Mouse (Mus musculus) MN1 (cell line): ENCODE results near the gene Cox4i2.

Experiments used
- DNase-seq: peaks from one replicate; pipeline ENCODE4 v3.0.0-alpha.2; 2016; ENCODE audit warnings: low spot score

The Cox4i2 gene

GRCm38 (mm10) chr2:152734984-152735383 is 19.0 kb upstream of the Cox4i2 start:
- DNase-seq, result peak; percentile 94

GRCm38 (mm10) chr2:152736090-152736601 is 17.8 kb upstream of the Cox4i2 start, which contains the start of gene Id1:
Id1 (plus strand) TSS chr2:152736251.
- DNase-seq, result peak; percentile 92

DNA sequence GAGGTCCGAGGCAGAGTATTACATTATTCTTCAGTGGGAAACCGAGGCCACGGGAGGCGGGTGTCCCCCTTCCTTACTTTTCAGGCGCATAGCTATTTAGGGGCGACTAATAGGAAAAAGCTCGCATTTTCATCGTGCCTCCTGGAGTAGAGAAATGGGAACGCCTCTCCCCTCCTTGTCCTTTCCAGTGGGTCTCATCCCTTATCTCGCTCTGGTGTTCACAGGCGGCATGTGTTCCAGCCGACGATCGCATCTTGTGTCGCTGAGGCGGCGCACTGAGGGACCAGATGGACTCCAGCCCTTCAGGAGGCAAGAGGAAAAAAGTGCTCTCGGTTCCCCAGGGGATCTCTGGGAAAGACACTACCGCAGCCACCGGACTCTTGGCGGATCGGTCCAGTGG is 17.2 kb upstream of the Cox4i2 start:
- peak; percentile 82 for DNase-seq

- peak; percentile 78 for DNase-seq
These were observed 16.4 kb upstream of the Cox4i2 start for GRCm38 (mm10) chr2:152737306-152738221.

DNA sequence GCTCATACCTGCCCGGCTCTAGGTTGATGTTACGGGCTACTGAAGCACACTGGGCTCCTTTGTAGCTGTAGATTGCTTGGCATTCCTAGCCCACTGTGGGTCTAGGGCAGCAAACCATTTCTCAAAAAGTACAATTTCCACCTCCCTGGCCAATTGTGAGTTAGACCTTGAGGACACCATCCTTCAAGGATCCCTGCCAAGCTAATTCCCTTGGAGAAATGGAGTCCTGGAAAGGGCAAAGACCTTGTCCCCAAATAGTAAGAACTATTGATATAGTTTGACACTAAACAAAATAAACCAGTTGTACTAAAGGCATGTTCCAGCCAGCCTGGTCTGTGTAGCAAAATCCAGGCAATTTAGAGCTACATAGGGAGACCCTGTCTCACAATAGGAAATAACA is 15.6 kb upstream of the Cox4i2 start:
- no peak for DNase-seq

- DNase-seq, result peak; percentile 70
These were observed 14.7 kb upstream of the Cox4i2 start for GRCm38 (mm10) chr2:152739031-152739841.

DNA sequence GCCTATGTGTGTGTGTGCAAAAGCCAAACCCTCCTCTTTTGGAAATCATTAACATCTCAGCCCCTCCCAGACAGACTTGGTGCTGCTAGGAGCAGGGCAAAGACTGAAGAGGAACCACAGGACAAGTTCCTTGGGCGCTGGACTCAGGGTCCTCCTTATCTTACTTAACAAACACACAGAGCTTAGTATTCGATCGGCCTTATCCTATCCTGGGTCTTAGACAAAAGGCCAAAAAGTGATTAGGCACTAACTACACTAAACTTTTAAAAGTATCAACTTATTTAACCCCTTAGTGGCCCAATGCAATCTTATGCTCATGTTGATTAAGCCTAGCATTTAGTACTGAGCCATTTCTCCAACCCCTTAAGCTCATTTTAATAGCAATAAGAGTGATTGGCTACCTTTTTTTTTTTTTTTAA is 14.1 kb upstream of the Cox4i2 start:
- DNase-seq, result peak; percentile 53

GRCm38 (mm10) chr2:152740490-152740889 is 13.5 kb upstream of the Cox4i2 start:
- peak; percentile 21 for DNase-seq

GRCm38 (mm10) chr2:152741153-152742041 is 12.6 kb upstream of the Cox4i2 start:
- DNase-seq, result peak; percentile 93

- DNase-seq, result peak; percentile 86
These were observed 11.5 kb upstream of the Cox4i2 start for GRCm38 (mm10) chr2:152742435-152742834.

DNA sequence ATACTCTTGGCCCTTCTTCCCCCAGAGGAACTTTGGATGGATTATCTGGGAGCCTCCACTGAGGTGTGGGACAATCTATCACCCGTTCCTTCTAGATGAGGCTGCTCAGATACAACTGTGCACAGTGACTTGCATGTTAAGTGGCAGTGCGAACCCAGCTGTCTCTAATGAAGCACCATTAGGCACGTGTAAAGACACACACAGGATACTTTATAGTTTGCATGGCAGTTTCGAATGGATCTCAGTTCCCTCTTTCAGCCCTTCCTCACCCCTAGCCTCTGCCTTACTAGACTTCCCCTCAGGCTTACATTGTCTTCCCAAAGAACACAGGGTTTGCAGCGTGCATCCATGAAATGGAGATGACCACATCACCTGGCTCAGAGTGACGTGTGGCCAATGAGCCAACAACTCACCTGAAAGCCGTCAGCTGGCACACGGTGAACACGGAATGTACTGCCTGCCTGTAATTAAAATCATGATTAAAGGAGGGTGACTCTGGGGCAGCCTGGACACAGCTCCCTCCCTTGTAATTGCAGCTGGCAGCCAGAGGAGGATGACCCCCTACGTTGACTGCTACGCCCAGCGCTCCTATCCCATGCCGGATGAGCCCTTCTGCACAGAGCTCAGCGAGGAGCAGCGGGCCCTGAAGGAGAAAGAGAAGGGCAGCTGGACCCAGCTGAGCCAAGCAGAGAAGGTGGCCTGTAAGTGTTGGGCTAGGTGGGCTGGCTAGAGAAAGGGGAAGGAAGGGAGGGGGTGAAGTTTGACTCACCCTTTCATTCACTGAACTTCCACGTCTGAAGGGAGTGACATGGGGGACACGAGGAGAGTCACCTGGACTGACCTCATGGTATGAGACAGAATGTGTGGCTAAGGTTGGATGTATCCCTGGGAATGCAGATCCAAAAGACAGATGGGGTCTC is 2.8 kb downstream of the Cox4i2 start:
- no peak for DNase-seq

DNA sequence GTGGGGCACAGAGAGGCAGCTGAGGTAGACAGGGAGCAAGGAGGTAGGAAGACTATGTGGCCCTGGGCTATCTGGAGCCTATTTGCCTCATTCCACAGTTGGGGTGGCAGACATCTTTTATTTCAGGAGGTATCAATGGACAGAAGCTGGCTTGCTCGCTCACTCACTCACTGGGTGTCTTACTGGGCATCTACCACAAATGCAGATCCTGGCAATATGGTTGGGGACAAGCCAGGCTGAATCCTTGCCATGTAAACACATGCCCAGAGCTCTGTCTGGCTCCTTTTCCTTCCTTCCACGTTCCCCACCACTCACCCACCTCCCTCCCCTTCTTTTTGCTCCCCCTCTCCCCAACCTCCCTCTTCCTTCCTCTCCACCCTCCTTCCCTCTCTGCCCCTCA is 3.5 kb downstream of the Cox4i2 start:
- DNase-seq, result no peak

GRCm38 (mm10) chr2:152758351-152758750 is 4.4 kb downstream of the Cox4i2 start:
- DNase-seq, result no peak

GRCm38 (mm10) chr2:152763310-152763709 is 9.3 kb downstream of the Cox4i2 start:
- DNase-seq, result no peak

DNA sequence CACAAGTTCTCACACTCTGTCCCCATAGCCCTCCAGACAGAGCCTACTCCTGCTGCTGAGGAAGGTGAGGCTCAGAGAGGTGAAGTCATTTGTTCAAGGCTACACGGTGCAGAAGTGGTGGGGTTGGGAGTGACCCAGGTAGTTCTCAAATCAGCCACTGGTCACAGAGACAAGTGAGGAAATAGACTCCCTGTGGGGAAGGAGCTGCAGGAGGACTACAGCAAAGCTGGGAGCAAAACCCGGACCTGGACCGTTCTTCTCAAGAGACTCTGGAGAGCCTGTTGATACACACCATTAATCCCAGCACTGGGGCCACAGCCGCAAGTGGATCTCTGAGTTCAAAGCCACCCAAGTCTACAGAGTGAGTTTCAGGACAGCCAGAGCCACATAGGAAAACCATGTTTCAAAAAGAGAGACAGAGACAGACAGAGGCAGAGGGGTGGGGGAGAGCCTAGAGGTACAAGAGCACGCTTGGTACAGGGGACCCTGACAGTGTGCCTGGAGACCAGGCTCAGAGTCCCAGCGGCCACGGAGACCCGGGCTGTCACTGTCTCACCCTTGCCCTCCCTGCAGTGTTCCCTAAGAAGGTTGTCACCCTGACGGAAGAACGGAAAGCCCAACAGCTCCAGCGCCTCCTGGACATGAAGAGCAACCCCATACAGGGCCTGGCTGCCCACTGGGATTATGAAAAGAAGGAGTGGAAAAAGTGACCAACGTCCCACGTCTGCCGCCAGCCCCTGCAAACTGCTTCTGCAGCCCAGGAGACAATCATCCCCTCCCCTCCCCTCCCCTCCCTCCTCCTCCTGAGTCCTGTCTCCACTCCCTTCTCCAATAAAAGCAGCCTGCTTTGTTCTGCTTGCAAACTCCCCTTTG is 10.4 kb downstream of the Cox4i2 start:
- no peak for DNase-seq

- DNase-seq, result no peak
These were observed 11.2 kb downstream of the Cox4i2 start for GRCm38 (mm10) chr2:152765045-152765674.

GRCm38 (mm10) chr2:152766387-152767123 is 12.6 kb downstream of the Cox4i2 start:
- DNase-seq, result peak; percentile 66

DNA sequence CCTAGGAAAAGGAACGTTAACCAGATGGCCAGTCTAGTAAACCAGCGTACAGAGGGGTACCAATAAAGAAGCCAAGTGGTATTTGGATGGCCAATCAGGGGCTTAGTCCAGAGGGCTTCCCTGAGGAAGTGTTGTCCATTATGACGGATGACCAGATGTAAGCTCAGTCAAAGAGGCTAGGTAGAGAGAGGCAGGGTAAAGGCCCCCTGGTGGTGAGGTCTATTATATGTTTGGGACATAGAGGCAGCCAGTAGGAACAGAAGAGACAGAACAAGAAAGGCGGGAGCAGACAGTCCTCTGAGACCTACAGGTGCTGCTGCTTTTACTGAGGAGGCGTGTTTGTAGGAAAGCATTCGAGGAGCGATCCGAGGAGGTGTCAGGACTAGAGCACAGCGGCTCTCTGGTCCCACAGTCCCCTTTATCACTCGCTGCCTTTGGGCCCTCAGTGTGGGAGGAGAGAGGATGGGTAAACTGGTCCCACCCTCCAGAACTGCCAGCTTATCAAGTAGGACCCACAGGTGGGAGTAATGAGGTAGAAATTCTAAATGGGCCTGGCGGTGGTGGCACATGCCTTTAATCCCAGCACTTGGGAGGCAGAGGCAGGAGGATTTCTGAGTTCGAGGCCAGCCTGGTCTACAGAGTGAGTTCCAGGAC is 13.8 kb downstream of the Cox4i2 start:
- DNase-seq, result peak; percentile 57
